Mouse (Mus musculus) c-Kit-negative CD71-positive TER-119-positive erythroid progenitor cells, embryonic 14.5 days (primary cell): ENCODE measurements around the gene Gm9803.
"Not testable (repeated sequence)": the region's sequence is repeated elsewhere in the genome, so short reads cannot be mapped to it uniquely, and the experiment has no call there.

Source experiments
- DNase-seq: peaks from one replicate; pipeline ENCODE4 v3.0.0-alpha.2; 2013; ENCODE audit warnings: low read depth, low spot score

Gm9803 gene

DNA sequence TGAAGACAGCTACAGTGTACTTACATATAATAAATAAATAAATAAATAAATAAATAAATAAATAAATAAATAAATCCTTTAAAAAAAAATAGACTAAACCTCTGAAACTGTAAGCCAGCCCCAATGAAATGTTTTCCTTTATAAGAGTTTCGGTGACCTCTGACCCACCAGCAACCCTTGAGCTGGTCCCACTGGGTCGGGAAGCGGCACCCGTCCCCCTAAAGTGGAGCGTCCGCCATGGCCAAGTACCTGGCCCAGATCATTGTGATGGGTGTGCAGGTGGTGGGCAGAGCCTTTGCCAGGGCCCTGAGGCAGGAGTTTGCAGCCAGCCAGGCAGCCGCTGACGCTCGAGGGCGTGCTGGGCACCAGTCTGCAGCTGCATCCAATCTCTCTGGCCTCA is at the start of gene Gm9803:
Gm9803 (plus strand) TSS at position 154 of the 400 bp plus-strand sequence.
- DNase-seq, result not testable (repeated sequence)

DNA sequence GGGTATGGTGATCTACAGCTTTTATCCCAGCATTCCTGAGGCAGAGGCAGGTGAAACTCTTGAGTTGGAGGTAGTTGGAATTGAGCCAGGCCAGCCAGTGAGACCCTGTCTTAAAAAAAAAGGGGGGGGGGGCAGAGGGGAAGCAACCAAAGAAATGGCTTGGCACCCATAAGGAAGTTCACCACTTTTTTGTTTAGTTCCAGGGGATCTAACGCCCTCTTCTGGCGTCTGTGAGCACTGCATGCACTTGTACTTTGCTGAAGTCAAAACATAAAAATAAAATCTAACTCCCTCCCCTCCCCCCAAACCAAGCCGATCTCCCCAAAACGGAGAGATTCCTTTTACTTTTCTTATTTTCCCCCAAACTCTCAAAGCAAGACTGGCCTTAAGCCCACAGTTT is 48.5 kb upstream of the Gm9803 start:
- DNase-seq, result no peak

DNA sequence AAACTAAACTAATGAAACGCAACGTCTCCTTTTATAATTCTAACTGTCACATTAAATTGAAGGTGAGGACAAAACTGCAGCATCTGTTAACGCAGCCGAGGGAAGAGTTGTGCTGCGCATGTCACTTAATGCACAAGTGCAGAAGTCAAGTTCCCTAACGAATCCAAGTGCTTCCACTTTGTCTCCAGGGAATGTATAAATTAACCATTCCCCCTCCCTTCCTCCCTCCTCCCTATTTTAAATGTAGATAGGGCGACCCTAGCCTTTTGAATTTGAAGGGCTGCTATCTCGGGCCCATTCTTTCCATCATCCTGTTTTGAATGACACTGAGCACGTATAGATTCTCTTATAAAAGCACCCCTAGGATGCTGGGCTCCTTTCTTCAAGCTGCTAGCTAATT is 46.4 kb upstream of the Gm9803 start:
- no peak for DNase-seq

DNA sequence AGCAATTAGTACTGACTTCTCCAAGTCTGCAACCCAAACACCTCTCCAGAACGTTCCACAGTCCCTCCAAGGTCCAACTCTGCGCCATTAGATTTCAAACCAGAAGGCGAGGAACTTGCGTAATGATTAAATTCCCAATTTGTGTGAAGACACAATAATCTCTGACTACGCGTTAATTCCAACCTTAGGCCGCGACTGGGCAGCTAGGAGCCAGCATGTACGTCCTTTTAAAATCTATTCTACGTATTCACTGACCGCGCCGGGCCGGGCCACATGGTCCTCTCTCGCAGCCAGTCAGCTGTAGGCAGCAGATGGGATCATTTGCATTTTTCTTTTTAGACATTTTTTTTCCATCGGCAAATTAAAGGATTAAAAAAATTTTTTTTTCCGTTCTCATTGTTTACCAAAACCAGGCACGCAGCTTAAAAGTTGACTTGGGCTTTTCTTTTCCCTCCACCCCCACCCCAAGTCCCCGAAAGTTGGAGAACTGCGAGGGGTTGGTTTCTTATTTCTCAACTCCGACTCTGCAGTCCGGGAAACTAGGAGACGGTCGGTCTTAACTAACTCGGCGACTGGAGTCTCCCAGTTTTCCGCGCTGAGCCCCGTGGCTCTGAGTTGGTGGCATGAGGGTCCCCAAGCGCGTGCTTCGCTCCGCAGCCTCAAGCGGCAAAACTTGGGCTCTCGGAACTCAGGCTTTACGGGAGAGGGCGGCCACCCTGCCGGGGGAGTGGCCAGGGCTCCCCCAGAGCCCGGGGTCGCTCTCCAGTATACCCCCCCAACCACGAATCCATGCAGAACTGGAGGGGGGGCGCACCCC is 45.8 kb upstream of the Gm9803 start:
- DNase-seq, result no peak

DNA sequence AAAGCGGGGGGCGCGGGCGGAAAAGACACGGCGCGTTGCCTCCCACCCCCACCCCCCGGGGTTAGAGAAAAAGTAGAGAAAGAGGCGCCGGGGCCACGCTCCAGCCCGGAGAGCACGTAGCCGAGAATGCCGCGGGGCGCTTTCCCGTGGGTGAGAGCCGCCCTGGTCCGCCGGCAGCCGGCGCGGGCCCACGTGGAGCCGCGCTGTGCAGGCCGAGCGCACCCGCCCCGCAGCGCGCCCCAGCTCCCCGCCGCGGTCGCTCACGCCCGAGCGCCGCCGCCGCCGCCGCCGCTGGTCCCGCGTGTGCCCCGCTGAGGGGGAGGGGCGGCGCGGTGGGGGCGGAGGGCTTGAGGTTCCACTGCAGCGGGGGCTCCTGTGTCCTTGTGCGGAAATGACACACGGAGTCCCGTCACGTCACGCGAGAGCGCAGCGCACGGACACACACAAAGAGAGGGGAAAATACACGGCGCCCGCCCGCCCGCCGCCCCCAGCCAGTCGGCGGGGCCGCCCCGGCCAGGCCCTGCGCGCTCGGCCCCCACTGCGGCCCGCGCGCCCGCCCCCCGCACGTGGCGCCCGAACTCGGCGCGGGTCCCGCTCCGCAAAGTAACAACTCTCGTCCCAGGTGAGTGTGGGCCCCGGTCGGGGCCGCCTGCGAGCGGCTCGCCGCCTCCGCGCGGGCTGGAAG is 45.0 kb upstream of the Gm9803 start, which contains the start of gene Bend3:
Bend3 (plus strand) TSS at position 81 of the 685 bp plus-strand sequence.
- DNase-seq, result no peak

DNA sequence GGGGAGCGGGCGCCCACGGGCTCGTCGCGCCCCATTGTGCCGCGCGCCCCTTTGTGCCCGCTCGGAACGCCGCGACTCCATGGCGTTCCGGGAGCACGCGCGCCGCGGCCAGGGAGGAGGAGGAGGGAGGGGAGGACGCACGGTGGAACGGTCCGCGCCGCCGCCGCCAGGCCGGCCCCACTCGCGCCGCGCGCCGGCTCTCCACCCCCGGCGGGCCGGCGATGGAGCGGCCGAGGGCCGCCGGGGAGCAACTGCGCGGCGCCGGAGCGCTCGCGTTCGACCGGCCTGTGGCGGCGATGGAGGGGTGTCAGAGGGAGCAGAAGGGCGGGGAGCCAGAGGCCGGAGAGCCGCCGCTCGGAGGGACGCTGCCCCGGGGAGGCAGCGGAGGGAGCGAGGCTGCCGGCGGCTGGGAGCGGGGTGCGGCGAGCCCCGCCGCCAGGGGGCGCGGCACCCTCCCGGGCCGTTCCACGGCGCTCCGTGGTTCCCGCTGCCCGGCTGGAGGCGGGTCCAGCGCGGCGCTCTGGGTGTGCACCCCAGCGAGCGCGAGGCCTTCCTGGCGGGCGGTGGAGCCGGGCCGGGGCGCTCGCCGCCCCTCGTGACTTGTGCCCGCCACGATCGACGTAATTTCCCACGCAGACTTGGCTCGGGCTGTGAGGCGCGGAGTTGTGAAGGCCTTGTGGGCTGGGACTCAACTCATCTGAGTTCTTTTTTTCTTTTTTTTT is 44.3 kb upstream of the Gm9803 start:
- peak; percentile 80 for DNase-seq

DNA sequence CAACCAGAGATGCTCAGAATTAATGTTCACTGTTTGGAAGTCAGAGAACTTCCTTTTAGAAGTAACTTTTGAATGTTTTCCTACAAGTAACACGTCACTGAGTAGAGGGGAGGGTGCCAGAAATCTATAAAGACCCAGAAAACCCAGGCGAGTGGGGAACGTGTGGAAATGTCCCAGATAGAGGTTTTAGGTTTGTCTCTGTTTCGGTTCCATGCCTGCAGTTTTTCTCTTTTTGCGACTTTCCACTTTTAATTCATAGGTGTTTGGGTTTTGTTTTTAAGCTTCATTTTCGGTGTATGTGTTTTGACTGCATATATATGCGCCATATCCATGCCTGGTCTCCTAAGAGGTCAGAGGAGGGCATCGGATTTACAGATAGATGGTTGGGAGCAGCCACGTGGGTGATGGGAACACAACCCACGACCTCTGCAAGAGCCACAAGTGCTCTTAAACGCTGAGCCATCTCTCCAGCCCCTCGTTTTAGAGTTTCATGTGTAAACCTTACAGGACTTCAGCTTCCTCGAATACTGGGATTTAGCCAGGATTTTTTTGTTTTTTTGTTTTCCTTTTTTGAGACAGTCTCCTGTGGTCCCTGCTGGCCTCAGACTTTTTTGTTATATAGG is 43.5 kb upstream of the Gm9803 start:
- DNase-seq, result no peak

DNA sequence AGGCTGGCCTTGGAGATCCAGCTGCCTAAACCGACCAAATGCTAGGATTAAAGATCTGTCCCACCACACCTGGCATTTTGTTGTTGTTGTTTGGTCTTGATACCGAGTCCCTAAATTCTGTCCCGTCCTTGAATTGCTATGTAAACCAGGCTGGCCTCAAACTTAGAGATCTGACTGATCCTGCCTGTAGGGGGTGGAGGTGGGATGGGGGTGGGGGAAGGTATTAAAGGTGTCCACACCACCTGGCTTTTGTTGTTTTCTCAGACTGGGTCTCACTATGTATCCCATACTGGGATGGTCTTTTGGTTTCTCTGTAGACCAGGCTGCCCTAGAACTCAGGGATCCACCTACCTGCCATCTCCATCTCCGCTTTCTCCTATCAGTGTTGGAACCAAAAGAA is 42.7 kb upstream of the Gm9803 start:
- DNase-seq, result no peak

DNA sequence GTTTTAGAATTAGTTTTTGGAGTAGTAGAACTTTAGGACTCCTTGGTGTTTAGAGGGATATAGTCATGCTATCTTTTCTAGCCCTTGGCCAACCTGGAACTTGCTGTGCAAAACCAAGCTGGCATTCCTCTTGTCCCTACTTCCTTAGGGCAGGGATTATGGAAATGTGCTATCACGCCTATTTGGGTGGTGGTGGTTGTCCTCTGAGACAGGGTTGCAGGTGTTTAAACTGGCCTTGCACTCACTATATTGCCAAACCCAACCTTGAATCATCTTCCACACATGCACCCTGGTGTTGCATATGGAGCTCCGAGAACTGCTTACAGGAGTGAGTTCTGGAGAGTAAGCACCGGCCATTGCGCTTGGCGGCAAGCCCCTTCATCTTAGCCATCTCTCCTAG is 41.9 kb upstream of the Gm9803 start:
- no peak for DNase-seq

DNA sequence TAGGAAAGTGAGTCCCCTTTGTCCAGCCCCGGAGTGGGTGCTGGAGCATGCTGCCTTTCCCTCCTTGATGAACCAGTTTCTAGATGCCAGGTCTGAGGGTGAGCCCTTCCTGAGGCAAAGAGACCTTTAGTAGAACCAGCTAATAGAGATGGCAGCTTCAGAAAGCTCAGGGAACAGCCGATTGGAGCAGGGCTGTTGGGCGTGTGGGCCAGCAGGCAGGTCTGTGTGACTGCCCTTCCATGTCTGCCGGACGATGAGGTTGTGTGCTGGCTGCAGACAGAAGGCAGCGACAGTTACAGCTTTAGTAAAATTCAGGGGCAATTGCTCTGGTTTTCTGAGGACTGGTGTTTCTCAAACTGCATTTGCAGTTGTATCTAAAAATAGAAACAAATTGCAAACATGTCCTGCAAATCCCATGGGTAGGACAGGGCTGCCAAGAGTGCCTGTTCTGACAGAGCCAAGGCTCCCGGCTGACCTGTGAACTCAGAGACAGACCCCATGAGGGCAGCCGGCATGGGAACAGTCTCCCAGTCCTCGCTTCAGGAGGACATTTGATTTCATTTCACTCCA is 40.4 kb upstream of the Gm9803 start:
- no peak for DNase-seq

DNA sequence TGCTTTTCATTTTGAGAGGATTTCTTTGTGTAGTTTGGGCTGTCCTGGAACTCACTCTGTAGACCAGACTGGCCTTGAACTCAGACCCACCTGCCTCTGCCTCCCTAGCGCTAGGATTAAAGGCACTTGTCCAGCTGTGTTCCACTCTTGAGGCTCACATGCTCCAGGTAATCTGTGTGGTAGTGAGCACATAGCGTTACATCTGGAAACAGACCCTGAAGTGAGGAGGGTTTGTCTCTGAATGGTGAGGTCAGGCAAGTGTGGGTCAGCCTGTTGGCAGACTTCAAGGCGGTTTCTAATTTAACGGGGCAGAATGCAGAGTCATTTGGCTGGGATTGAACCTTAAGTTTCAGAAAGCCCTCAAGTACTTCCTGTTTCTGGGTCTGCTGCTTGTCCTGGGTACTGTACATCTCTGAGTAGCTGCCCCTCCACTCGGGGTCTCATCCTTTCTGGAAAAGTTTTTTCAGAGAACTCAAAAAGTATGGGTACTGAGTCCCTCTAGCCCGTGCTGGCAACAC is 38.1 kb upstream of the Gm9803 start:
- no peak for DNase-seq

DNA sequence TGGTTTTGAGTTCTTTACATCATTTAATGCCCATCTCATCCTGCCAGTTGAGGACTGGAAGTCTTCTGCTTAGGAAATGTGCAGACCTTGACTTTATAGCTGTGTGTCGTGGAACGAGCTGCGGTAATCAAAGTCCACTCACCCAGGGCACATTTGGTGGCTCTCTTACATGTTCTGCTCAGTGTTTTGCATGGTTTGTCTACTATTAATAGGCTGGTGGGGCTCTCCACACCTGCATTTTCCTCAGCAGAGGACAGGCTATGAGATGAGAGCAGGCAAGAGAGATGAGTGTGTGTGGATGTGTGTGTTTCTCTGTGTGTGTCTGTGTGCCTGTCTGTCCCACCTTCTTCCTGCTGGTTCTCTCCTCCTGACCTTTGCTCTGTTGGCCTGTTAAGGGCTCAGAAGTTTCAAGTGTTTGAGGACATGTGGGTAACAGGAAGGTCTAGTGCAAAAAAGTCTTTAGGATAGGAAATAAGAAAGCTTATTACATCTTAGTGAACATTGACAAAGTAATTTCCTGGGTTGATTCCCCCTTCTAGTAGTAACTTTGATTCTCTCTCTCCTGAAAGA is 36.4 kb upstream of the Gm9803 start:
- no peak for DNase-seq

DNA sequence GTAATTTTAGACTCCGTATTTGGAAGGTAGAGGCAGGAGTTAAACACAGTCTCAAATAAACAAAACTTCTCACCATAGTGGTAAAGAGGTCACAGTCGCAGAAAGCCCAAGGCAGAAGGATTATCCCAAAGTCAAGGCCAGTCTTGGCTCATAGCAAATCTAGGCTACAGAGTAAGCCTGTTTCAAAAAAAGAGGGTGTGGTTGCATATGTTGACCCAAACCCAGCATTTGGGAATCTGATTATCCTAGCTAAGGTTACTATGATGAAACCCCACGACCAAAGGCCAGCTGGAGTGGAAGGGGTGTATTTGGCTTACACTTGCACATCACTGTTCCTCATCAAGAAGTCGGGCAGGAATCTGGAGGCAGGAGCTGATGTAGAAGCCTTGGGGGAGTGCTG is 35.6 kb upstream of the Gm9803 start:
- DNase-seq, result no peak

DNA sequence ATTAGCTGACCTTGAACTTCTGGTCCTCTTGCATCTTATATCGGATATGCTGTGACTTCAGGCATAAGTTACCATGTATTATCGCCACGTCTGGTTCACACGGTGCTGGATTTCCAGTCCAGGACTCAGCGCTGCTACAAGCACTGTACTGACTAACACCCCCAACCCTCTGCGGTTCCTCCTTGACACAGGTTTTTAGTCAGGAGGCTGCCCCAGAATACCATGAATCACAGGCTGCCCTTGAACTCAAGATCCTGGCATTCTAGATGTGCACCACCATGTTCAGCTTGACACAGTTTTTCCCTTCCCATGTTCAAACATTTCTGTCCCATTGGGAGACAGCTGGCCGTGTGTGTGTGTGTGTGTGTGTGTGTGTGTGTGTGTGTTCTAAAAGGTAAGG is 34.7 kb upstream of the Gm9803 start:
- DNase-seq, result no peak

DNA sequence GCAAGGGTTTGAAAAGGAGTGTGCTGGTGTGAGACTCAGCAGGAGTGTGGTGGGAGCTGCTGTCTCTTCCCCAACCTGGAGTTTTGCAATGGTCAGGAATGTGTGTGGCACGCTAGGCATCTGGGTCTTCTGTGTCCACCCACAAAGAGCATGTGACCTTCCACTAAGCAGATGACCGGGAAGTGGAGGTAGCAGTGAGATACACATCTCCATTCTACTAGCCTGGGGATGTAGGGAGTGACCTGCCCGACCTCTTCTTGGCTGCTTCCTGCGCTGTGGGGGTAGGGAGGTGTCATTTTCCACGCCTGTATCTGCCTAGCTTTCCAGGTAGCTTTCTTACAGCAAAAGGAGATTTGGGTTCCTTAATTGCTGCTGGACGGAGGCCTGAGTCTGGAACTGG is 34.3 kb upstream of the Gm9803 start:
- DNase-seq, result no peak

DNA sequence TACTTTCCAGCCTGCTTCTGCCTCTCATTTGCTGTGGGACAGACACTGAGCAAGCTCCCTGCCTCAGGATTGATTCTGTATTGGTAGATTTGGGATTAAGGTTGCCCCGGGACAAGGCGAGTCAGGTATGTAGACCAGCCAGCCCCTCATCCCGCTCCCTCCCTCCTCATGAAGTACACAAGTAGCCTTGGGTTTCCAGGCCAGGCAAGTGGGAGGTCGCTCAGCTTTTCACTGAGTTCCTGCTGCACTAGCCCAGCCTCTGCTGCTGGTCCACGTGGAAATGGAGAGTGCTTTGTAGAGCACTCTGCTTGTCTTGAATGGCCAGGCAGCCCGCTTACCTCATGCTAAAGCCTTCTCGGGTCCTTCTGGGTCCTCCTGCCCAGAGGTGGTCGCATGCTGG is 33.9 kb upstream of the Gm9803 start:
- DNase-seq, result no peak

DNA sequence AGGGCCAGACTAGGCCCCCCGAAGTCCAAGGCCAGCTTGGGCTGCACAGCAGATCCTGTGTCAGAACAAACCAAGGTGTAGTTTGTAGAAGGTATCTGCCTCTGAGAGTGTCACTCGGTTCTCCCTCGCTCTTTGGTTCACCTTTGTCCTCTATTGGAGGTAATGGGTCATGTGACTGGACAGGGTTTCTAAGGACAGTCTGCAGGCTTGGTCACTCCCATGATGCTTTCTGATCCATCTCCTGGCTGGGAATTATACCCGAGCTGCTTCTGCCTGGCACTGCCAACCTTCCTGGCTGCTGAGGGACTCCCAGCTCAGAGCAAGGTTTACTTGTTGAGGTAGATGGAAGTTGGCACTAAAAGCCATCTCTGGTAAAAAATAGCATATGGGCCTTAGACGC is 33.0 kb upstream of the Gm9803 start:
- DNase-seq, result no peak

DNA sequence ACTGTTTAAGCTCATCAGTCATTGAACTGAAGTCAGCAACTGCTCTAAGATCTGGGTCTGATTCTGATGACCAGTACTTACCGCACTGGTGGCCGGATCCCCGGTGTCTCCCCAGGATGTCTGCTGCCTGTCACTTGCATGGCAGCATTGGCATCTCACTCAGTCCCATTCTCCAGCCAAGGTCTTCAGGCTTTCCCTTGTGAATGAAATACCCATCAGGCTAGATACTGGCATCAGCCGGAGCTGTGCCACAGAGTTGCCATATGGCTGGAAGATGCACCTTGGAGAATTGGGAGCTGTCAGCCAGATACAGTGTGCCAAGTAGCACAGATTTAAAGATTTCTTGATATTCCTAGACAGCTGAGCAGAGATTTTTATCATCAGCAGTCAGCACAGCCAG is 21.3 kb upstream of the Gm9803 start:
- no peak for DNase-seq

DNA sequence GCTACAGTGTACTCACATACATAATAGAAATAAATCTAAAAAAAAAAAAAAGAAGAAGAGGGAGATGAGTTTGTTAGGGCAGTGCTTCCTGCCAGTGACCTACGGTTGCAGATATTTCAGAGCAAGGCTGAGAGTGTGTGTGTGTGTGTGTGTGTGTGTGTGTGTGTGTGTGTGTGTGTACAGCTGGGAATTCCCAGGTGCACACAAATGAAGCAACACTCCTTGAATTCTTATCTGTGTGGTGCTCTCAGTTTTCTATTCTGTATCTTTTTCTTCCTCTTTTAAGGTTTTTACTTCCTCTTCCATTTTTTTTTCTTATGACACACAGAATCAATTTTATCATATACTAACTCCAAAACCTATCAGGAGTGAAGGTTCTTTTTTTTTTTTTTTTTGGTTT is 19.6 kb upstream of the Gm9803 start:
- no peak for DNase-seq

DNA sequence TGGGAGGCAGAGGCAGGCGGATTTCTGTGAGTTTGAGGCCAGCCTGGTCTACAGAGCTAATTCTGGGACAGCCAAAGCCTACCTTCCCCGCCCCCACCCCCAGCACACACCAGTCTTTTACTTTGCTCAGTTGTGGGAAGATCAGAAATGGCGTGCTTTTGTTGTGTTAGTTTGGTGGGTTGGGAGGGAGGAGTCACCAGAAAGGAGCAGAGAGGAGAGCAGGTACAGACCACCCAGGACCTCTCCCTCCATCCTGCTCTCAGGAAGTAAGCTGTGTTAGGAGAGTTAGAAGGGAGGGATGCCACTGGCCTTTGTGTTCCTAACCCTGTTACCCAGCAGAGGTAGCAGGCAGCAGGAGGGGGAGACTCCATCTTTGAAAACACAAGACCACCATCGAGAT is 16.8 kb upstream of the Gm9803 start:
- DNase-seq, result no peak

DNA sequence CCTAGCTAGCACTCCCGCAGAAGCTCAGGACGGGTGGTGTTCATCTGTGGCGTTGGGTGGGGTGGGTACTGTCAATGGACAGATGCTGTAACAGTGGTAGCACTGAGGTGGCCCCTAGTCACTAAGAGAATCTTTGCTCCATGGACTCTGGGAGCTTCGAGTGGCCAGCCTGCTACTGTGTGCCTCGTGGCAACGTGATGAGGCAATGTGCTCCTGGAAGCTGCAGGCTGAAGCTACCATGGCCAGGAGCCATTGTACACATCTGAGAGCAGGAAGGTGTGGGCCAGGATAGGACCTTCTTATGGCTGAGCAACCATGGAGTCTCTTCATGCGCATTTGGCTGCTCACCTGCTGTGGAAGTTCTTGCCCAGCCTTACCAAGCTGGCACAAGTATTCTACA is 14.7 kb upstream of the Gm9803 start:
- no peak for DNase-seq
